Mouse (Mus musculus) kidney, postnatal 25 days (tissue): ENCODE measurements at regions not wholly inside any gene's neighbourhood (a gene's known extent, or its start where the extent isn't known, plus 50 kb on each side); places are given as distances from the start of the nearest gene placed in this dataset.

Source experiments
- DNase-seq, 2 experiments: peaks; one replicate each; pipeline ENCODE4 v3.0.0; 2021; ENCODE audit warnings: mixed read lengths in 2 of 2

- DNase-seq = peak; percentile 83 to 91
These were observed 67.7 kb upstream of the Kcnma1 start for GRCm38 (mm10) chr14:24081911-24082558.

GRCm38 (mm10) chr14:24068693-24069092 lies 54.4 kb upstream of the Kcnma1 start:
- no peak for DNase-seq

GRCm38 (mm10) chr14:24067657-24068056 lies 53.4 kb upstream of the Kcnma1 start:
- peak; percentile 60 to 81 for DNase-seq

DNA sequence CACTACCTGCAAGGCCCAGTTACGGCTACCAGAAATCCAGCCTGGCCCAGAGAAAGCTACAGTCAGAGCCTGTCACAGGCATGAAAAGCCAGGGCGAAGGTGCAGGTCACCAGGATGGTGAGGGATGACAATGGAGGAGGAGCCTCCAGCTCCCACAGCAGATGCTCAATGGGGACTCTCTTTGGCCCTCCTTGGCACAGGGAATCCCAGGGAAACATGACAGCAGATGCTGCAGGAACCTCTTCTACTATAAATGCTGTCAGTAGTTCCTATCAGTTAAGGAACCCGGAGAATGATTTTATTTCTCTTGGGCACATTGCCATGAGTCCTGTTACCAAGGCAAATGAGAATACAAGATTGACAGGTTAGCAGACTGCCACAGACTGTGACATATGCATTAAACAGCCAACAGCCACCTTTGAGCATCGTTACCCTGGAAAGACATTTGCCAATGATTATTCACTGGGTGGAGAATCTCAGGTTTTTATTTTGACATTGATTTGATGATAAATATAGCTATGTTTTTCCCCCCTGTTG lies 51.0 kb upstream of the Kcnma1 start:
- no peak for DNase-seq
